Mouse (Mus musculus): ENCODE results near the gene Zfp846. TPM values are rescaled to one million over a fixed set of nuclear protein-coding genes. Genes with fewer than 3 reads are reported as not detected.

Gene Zfp846
- 41.7 and 43.4 TPM in 2 replicates for polyA plus RNA-seq (2015; fragmentation: Nextera tagmentation; extraction: Ambion mirVana)

GRCm38 (mm10) chr9:20581175-20581634, at the start of gene Zfp846:
Gene Zfp846, plus strand, starts transcription at chr9:20581291.
- peak within 1 kb of the TSS; percentile 70 for H3K4me2 ChIP-seq (ENCODE audit: low read length)
- H3K9me3 ChIP-seq (ENCODE audit: control insufficient read depth, low read length), result no peaks in the 10 kb centered on the region
- H3K9ac ChIP-seq (ENCODE audit: low read depth, low read length), result peak within 1 kb of the TSS; percentile 91
- peak within 1 kb of the TSS; percentile 93 for H3K27ac ChIP-seq (ENCODE audit: low read depth, low read length)
- ATAC-seq, result peak; percentile 99
- H3K36me3 ChIP-seq (ENCODE audit: control insufficient read depth, insufficient read depth, low read length), result no peaks in the 10 kb centered on the region
- peaks cover 14% of the 10 kb centered on the region for H3K27me3 ChIP-seq (replicated peaks; ENCODE audit: control insufficient read depth, insufficient read depth, low read length)
- peak within 1 kb of the TSS; percentile 78 for H3K4me3 ChIP-seq (ENCODE audit: low read length)
- WGBS, result under 1% methylated on average over 29 of the region's 30 CpGs
- peaks cover 3% of the 10 kb centered on the region for H3K4me1 ChIP-seq (ENCODE audit: control insufficient read depth, insufficient read depth, low read depth, low read length)

- 80% methylated on average over 8 of the region's 8 CpGs for WGBS
- H3K36me3 ChIP-seq (ENCODE audit: control insufficient read depth, insufficient read depth, low read length), result no peaks in the 10 kb centered on the region
- ATAC-seq, result no peak
These were observed 46.7 kb upstream of the Zfp846 start for GRCm38 (mm10) chr9:20534326-20534926.

GRCm38 (mm10) chr9:20536598-20536997, 44.5 kb upstream of the Zfp846 start:
- ATAC-seq, result no peak
- H3K27me3 ChIP-seq (replicated peaks; ENCODE audit: control insufficient read depth, insufficient read depth, low read length), result 0 out of 2 replicates have a peak, but pooled peaks cover 2% of the 10 kb centered on the region
- 78% methylated on average over 2 of the region's 2 CpGs for WGBS
- H3K4me3 ChIP-seq (ENCODE audit: low read length), result no peak overlapping the region
- H3K9ac ChIP-seq (ENCODE audit: low read depth, low read length), result no peak overlapping the region
- H3K4me2 ChIP-seq (ENCODE audit: low read length), result no peak overlapping the region
- no peaks in the 10 kb centered on the region for H3K4me1 ChIP-seq (ENCODE audit: control insufficient read depth, insufficient read depth, low read depth, low read length)
- H3K27ac ChIP-seq (ENCODE audit: low read depth, low read length), result no peak overlapping the region
- H3K36me3 ChIP-seq (ENCODE audit: control insufficient read depth, insufficient read depth, low read length), result no peaks in the 10 kb centered on the region
- H3K9me3 ChIP-seq (ENCODE audit: control insufficient read depth, low read length), result no peaks in the 10 kb centered on the region

More at GRCm38 (mm10) chr9:20534326-20534926, 46.7 kb upstream of the Zfp846 start:
- no peak overlapping the region for H3K9ac ChIP-seq (ENCODE audit: low read depth, low read length)
- no peaks in the 10 kb centered on the region for H3K9me3 ChIP-seq (ENCODE audit: control insufficient read depth, low read length)
- H3K4me2 ChIP-seq (ENCODE audit: low read length), result no peak overlapping the region
- no peaks in the 10 kb centered on the region for H3K4me1 ChIP-seq (ENCODE audit: control insufficient read depth, insufficient read depth, low read depth, low read length)
- 0 out of 2 replicates have a peak, but pooled peaks cover 2% of the 10 kb centered on the region for H3K27me3 ChIP-seq (replicated peaks; ENCODE audit: control insufficient read depth, insufficient read depth, low read length)
- no peak overlapping the region for H3K4me3 ChIP-seq (ENCODE audit: low read length)
- H3K27ac ChIP-seq (ENCODE audit: low read depth, low read length), result no peak overlapping the region

- WGBS, result 36% methylated on average over 6 of the region's 6 CpGs
- Histone ChIP-seq H3K4me2 (ENCODE audit: low read length) (no peak overlapping the region; the same call in 1 of the 2 replicates), H3K4me1 (ENCODE audit: control insufficient read depth, insufficient read depth, low read depth, low read length) (peaks cover 12% of the 10 kb centered on the region; the same call in 1 of the 2 replicates), H3K27me3 (replicated peaks; ENCODE audit: control insufficient read depth, insufficient read depth, low read length) (no peaks in the 10 kb centered on the region), H3K9me3 (ENCODE audit: control insufficient read depth, low read length) (no peaks in the 10 kb centered on the region), H3K27ac (ENCODE audit: low read depth, low read length) (peak overlapping the region; percentile 89), H3K36me3 (ENCODE audit: control insufficient read depth, insufficient read depth, low read length) (no peaks in the 10 kb centered on the region), H3K4me3 (ENCODE audit: low read length) (no peak overlapping the region), H3K9ac (ENCODE audit: low read depth, low read length) (no peak overlapping the region)
- no peak for ATAC-seq
These were observed 37.6 kb upstream of the Zfp846 start for GRCm38 (mm10) chr9:20543496-20543895.

GRCm38 (mm10) chr9:20544070-20544821, 36.8 kb upstream of the Zfp846 start:
- H3K4me3 ChIP-seq (ENCODE audit: low read length), result peak overlapping the region; percentile 51
- under 1% methylated on average over 43 of the region's 43 CpGs for WGBS
- H3K4me1 ChIP-seq (ENCODE audit: control insufficient read depth, insufficient read depth, low read depth, low read length), result peaks cover 12% of the 10 kb centered on the region; the same call in 1 of the 2 replicates
- H3K4me2 ChIP-seq (ENCODE audit: low read length), result peak overlapping the region; percentile 93
- peak overlapping the region; percentile 89 for H3K27ac ChIP-seq (ENCODE audit: low read depth, low read length)
- H3K9me3 ChIP-seq (ENCODE audit: control insufficient read depth, low read length), result no peaks in the 10 kb centered on the region
- peak overlapping the region; percentile 71 for H3K9ac ChIP-seq (ENCODE audit: low read depth, low read length)
- no peaks in the 10 kb centered on the region; the same call in 1 of the 2 replicates for H3K27me3 ChIP-seq (replicated peaks; ENCODE audit: control insufficient read depth, insufficient read depth, low read length)
- peak; percentile 97 for ATAC-seq
- H3K36me3 ChIP-seq (ENCODE audit: control insufficient read depth, insufficient read depth, low read length), result no peaks in the 10 kb centered on the region

GRCm38 (mm10) chr9:20545151-20545550, 35.9 kb upstream of the Zfp846 start:
- ATAC-seq, result peak; percentile 47; the same call in 1 of the 2 replicates
- WGBS, result 27% methylated on average over 8 of the region's 8 CpGs
- peaks cover 12% of the 10 kb centered on the region; the same call in 1 of the 2 replicates for H3K4me1 ChIP-seq (ENCODE audit: control insufficient read depth, insufficient read depth, low read depth, low read length)

GRCm38 (mm10) chr9:20551781-20552275, 29.3 kb upstream of the Zfp846 start:
- no peak overlapping the region for H3K4me2 ChIP-seq (ENCODE audit: low read length)
- WGBS, result 64% methylated on average over 5 of the region's 5 CpGs
- H3K27ac ChIP-seq (ENCODE audit: low read depth, low read length), result no peak overlapping the region

More at GRCm38 (mm10) chr9:20545151-20545550, 35.9 kb upstream of the Zfp846 start:
- peak overlapping the region; percentile 89 for H3K27ac ChIP-seq (ENCODE audit: low read depth, low read length)
- no peaks in the 10 kb centered on the region for H3K9me3 ChIP-seq (ENCODE audit: control insufficient read depth, low read length)
- H3K4me3 ChIP-seq (ENCODE audit: low read length), result peak overlapping the region; percentile 51
- peaks cover 2% of the 10 kb centered on the region; the same call in 1 of the 2 replicates for H3K27me3 ChIP-seq (replicated peaks; ENCODE audit: control insufficient read depth, insufficient read depth, low read length)
- H3K9ac ChIP-seq (ENCODE audit: low read depth, low read length), result peak overlapping the region; percentile 71
- H3K4me2 ChIP-seq (ENCODE audit: low read length), result peak overlapping the region; percentile 93
- H3K36me3 ChIP-seq (ENCODE audit: control insufficient read depth, insufficient read depth, low read length), result no peaks in the 10 kb centered on the region

GRCm38 (mm10) chr9:20552698-20553097, 28.4 kb upstream of the Zfp846 start:
- H3K9me3 ChIP-seq (ENCODE audit: control insufficient read depth, low read length), result no peaks in the 10 kb centered on the region

More at GRCm38 (mm10) chr9:20551781-20552275, 29.3 kb upstream of the Zfp846 start:
- Histone ChIP-seq H3K36me3 (ENCODE audit: control insufficient read depth, insufficient read depth, low read length) (no peaks in the 10 kb centered on the region), H3K9me3 (ENCODE audit: control insufficient read depth, low read length) (no peaks in the 10 kb centered on the region), H3K4me3 (ENCODE audit: low read length) (no peak overlapping the region), H3K4me1 (ENCODE audit: control insufficient read depth, insufficient read depth, low read depth, low read length) (no peaks in the 10 kb centered on the region), H3K27me3 (replicated peaks; ENCODE audit: control insufficient read depth, insufficient read depth, low read length) (peaks cover 2% of the 10 kb centered on the region; the same call in 1 of the 2 replicates), H3K9ac (ENCODE audit: low read depth, low read length) (no peak overlapping the region)
- ATAC-seq, result no peak

GRCm38 (mm10) chr9:20562177-20562576, 18.9 kb upstream of the Zfp846 start:
- Histone ChIP-seq H3K27me3 (replicated peaks; ENCODE audit: control insufficient read depth, insufficient read depth, low read length) (no peaks in the 10 kb centered on the region), H3K4me3 (ENCODE audit: low read length) (no peak overlapping the region), H3K27ac (ENCODE audit: low read depth, low read length) (no peak overlapping the region), H3K9me3 (ENCODE audit: control insufficient read depth, low read length) (no peaks in the 10 kb centered on the region), H3K4me1 (ENCODE audit: control insufficient read depth, insufficient read depth, low read depth, low read length) (no peaks in the 10 kb centered on the region), H3K4me2 (ENCODE audit: low read length) (no peak overlapping the region), H3K36me3 (ENCODE audit: control insufficient read depth, insufficient read depth, low read length) (no peaks in the 10 kb centered on the region), H3K9ac (ENCODE audit: low read depth, low read length) (no peak overlapping the region)
- WGBS, result 87% methylated on average over 5 of the region's 5 CpGs
- ATAC-seq, result no peak

More at GRCm38 (mm10) chr9:20552698-20553097, 28.4 kb upstream of the Zfp846 start:
- H3K36me3 ChIP-seq (ENCODE audit: control insufficient read depth, insufficient read depth, low read length), result no peaks in the 10 kb centered on the region
- H3K4me3 ChIP-seq (ENCODE audit: low read length), result no peak overlapping the region
- 80% methylated on average over 1 of the region's 1 CpGs for WGBS
- no peak for ATAC-seq
- no peak overlapping the region for H3K27ac ChIP-seq (ENCODE audit: low read depth, low read length)
- H3K9ac ChIP-seq (ENCODE audit: low read depth, low read length), result no peak overlapping the region
- no peak overlapping the region for H3K4me2 ChIP-seq (ENCODE audit: low read length)
- peaks cover 2% of the 10 kb centered on the region; the same call in 1 of the 2 replicates for H3K27me3 ChIP-seq (replicated peaks; ENCODE audit: control insufficient read depth, insufficient read depth, low read length)
- H3K4me1 ChIP-seq (ENCODE audit: control insufficient read depth, insufficient read depth, low read depth, low read length), result no peaks in the 10 kb centered on the region
